In genomic region chr11:82066953-82067571, GRCm38 (mm10) we compare ENCODE assay signal across 31 mouse cellular contexts. TPM values are rescaled to one million over a fixed set of nuclear protein-coding genes. Genes with fewer than 3 reads are reported as not detected.
"Had no signal": no experiment of that assay in that cellular context is flagged by ENCODE, and none has a peak within 500 bp of the region (broad histone marks: within the 10 kb centered on the region; RNA-seq: fewer than 3 reads in every experiment).

No protein-coding gene starts in this region.

- H3K27ac ChIP-seq: kidney, postnatal 0 days; layer of hippocampus, adult 2 months; left cerebral cortex, adult 2 months; liver, embryonic 13.5 days; neural tube, embryonic 13.5 days; stomach, embryonic 15.5 days had no signal

- H3K4me1 ChIP-seq: liver, embryonic 13.5 days; neural tube, embryonic 13.5 days; stomach, embryonic 15.5 days had no signal

- DNase-seq: kidney, postnatal 25 days; layer of hippocampus, adult 9-11 months; layer of hippocampus, postnatal 36 days; liver, embryonic 13.5 days; lung, adult 2 months; lung, postnatal 4 days; midbrain, embryonic 14.5 days; retina, postnatal 1 day; right cerebral cortex, postnatal 25 days; spleen, adult 18-20 months; thymus, adult 18-20 months; thymus, postnatal 36 days had no signal

- H3K9ac ChIP-seq: liver, embryonic 13.5 days; neural tube, embryonic 13.5 days; stomach, embryonic 15.5 days had no signal

- H3K36me3 ChIP-seq: liver, embryonic 13.5 days; neural tube, embryonic 13.5 days; stomach, embryonic 15.5 days had no signal

- H3K4me2 ChIP-seq: liver, embryonic 13.5 days; midbrain, embryonic 11.5 days; neural tube, embryonic 13.5 days; stomach, embryonic 15.5 days had no signal

- H3K9me3 ChIP-seq: liver, embryonic 13.5 days; neural tube, embryonic 13.5 days; stomach, embryonic 15.5 days had no signal

- H3K4me3 ChIP-seq: layer of hippocampus, adult 2 months; left cerebral cortex, adult 2 months; liver, embryonic 13.5 days; neural tube, embryonic 13.5 days; stomach, embryonic 15.5 days had no signal

- H3K27me3 ChIP-seq: liver, embryonic 13.5 days; neural tube, embryonic 13.5 days; stomach, embryonic 15.5 days had no signal

RNA-seq across cellular contexts. Expression of gene Ccl11, which starts 9.4 kb away (rescaled TPM):
- total RNA-seq: layer of hippocampus, postnatal 36 days; megakaryocyte progenitor cell, adult 5-6 weeks; megakaryocyte-erythroid progenitor cell, adult 5-6 weeks; neutrophil, adult 5-6 weeks had no signal
- polyA plus RNA-seq: limb, embryonic 11.5 days; midbrain, embryonic 11.5 days; midbrain, embryonic 14.5 days had no signal

RNA-seq across cellular contexts. Expression of gene Ccl7, which starts 21.6 kb away (rescaled TPM):
- total RNA-seq: layer of hippocampus, adult 2 months; layer of hippocampus, postnatal 36 days; left cerebral cortex, adult 2 months; left cerebral cortex, postnatal 10 days; megakaryocyte progenitor cell, adult 5-6 weeks; megakaryocyte-erythroid progenitor cell, adult 5-6 weeks; neutrophil, adult 5-6 weeks had no signal
- polyA plus RNA-seq: limb, embryonic 11.5 days; liver, adult 2 months had no signal

RNA-seq across cellular contexts. Expression of gene Gm17268, which starts 28.7 kb away (rescaled TPM):
- total RNA-seq: layer of hippocampus, adult 2 months; layer of hippocampus, postnatal 36 days; left cerebral cortex, adult 2 months; left cerebral cortex, postnatal 10 days; left cerebral cortex, postnatal 36 days; liver, adult 2 months; megakaryocyte progenitor cell, adult 5-6 weeks; megakaryocyte-erythroid progenitor cell, adult 5-6 weeks; neutrophil, adult 5-6 weeks had no signal
- polyA plus RNA-seq: kidney, embryonic 14.5 days; kidney, postnatal 0 days; large intestine, adult 2 months; limb, embryonic 11.5 days; limb, embryonic 14.5 days; liver, adult 2 months; liver, embryonic 13.5 days; liver, embryonic 16.5 days; lung, adult 2 months; lung, embryonic 16.5 days; midbrain, embryonic 11.5 days; midbrain, embryonic 14.5 days; neural tube, embryonic 13.5 days; stomach, embryonic 15.5 days; urinary bladder, adult 2 months had no signal

RNA-seq across cellular contexts. Expression of gene Ccl2, which starts 31.7 kb away (rescaled TPM):
- total RNA-seq: layer of hippocampus, adult 2 months; left cerebral cortex, adult 2 months; left cerebral cortex, postnatal 10 days; left cerebral cortex, postnatal 36 days; megakaryocyte-erythroid progenitor cell, adult 5-6 weeks had no signal
- polyA plus RNA-seq: limb, embryonic 11.5 days had no signal

RNA-seq across cellular contexts. Expression of gene Ccl12, which starts 34.6 kb away (rescaled TPM):
- total RNA-seq: layer of hippocampus, adult 2 months; left cerebral cortex, adult 2 months; left cerebral cortex, postnatal 10 days; left cerebral cortex, postnatal 36 days; liver, adult 2 months; megakaryocyte progenitor cell, adult 5-6 weeks; megakaryocyte-erythroid progenitor cell, adult 5-6 weeks; neutrophil, adult 5-6 weeks had no signal
